Mouse (Mus musculus) adrenal gland (tissue): ENCODE results near the gene Kcnk13.

ENCODE experiments used
- intact Hi-C: fragments of 180-260 bp; cut with DNase I; formaldehyde crosslinking; loops from one replicate; pipeline ENCODE4 v1.15.1; 2025
- microRNA-seq, 2 experiments: library from miRNA; unstranded; fragments of <30 nt; microRNA quantifications; one replicate each; pipeline ENCODE4; 2019

The Kcnk13 gene

DNA sequence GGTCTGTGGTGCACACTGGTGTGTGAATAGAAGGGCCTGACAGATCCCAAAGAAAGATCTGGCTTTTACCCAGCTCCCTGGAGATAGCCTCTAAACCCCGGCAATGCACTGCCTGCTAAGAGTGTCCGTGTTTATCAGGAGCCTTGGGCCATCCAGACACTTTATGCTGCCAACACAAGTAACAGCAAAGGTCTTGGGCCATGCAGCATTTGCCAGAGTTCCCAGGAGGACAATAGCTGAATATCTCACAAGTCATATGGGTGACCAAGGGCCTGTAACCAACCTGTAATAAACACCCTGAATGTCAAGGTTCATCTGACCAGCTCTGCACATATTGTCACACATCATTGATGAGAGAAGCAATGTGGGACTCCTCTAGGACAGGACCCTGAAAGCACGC, 123.7 kb downstream of the Kcnk13 start:
- intact Hi-C loops: no loop called here

DNA sequence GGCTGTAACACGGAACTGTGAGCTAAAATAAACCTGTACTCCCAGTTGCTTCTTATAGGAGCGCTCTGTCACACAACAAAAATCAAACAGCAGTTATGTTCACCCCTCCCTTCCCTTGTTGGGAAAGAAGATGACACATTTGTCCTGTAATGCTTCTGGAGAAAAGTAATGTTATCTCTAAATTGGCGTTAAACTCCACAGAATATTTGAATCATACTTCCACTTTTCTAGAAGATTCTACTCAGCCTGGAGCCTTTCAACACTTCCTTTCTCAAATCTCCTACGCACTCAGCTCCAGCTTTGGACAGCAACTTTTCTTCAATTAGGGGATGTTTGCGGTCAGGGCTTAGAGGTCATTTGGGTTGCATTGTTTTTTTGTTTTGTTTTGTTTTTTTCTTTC, 125.0 kb downstream of the Kcnk13 start:
- intact Hi-C loops: no loop called here

DNA sequence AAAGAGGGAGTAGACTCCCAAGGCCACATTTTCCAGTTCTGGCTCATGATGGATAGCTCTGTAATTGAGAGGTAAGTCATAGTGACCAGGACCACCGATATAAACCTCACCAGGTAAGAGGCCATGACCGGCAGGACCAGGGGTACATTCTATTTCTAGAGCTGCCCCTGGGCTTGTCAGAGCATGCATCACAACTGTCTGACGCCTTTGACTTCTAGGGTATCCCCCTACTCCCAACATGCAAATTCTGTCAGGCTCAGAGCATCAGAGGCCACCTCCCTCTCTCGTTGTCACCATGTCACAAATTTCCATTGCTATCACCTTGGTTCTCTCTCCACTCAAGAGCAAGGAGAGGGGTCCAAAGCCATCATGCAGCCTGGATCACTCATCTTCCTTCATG, 126.5 kb downstream of the Kcnk13 start:
- intact Hi-C loops: no loop called here

DNA sequence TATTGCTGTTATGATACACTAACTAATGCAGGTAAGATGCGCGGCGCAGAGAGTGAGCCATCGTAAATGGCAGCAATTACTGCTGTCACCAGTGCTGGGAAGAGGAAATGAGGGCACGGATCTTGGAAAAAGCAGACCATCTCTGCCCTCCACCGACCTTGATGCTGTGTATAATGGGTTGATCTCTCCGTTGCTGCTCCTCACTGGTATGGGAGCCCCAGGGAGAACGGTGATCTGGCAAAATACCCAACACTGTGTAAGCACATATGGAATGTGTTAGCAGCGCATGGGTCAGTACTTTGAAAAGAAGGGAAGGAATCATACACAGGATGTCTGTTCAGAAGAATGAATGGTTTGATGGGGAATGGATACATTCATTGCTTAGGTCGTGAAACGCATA, 128.7 kb downstream of the Kcnk13 start:
- intact Hi-C loops: no loop called here

DNA sequence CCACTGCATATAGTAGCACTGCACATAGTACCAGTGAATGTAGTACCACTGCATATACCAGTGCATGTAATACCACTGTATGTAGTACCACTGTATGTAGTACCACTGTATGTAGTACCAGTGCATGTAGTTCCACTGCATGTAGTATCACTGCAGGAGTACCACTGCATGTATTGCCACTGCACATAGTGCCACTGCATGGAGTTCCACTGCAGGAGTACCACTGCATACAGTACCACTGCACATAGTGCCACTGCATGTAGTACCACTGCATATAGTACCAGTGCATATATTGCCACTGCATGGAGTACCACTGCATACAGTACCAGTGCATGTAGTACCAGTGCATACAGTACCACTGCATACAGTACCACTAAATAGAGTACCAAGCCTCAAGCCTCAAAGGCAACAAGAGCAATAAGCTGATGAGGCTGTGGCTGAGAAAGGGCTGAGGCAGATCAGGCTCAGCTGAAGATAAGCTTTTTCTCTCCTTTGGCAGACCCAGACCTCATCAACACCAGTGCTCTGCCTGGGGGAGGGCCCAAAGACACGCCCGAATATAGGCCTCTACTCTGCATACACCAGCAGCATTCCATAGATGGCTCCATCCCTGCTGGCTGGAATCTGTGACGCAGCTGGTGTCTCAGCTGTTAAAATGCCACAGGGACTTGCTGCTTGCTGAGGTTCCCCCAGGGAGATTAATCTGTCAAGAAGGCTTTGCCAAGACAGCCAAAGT, 135.8 kb downstream of the Kcnk13 start:
- intact Hi-C loops: no loop called here

DNA sequence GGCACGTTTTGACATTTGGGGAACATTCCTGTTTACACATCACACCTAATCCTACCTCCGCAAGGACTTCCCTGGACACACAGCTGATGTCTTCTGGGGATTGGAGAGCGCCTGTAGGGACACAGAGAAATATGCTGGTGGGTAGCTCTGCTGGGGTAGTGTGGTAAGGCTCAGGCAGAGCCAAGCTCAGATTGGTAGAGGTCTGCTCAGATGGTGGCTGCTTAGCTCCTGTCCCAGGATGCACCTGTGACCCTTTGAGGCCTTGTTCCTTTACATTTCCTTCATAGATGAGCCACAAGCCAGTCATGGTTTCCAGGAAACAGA, 136.4 kb downstream of the Kcnk13 start:
- intact Hi-C loops: no loop called here

DNA sequence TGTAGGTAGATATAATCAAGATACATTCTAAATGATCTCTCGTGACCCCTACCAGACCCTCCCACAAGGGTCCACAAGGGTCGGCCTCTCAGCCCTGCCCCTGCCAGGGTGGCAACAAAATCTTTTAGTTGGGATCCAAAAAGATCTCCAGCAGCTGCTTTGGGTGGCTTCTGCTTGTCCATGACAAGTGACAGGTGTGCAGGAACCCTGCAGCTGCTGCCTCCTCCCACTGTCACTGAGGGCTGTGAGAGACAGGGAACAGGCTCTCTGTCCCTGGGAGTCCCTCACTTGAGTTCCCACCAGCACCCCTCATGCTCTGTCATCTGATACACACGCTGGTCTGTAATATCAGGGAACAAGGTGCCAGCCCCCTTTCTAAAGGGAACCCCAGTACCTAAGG, 137.4 kb downstream of the Kcnk13 start:
- intact Hi-C loops: loop anchor here (2.0 kb wide), 1 partner anchor 131 kb away; no protein-coding TSS in a partner anchor

DNA sequence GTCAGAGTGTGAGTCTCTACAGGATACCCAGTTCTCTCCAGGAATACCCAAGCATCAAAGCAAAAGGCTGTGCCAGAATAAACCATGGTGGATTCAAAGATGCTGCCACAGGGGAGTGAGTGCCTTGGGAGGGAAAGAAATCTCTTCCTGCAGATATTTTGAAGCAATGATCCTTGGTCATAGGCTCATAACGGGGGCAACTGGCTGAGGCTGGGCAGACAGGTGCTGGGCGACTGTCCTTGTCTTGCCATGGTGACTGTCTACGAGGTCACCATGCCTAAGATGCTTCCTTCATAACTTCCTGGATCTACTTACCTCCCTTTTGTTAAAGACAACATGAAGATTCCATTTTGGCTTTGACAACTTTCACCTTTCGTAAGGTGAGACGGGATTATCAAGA, 140.2 kb downstream of the Kcnk13 start:
- intact Hi-C loops: loop anchor here (2.0 kb wide), 1 partner anchor 202 kb away; no protein-coding TSS in a partner anchor

DNA sequence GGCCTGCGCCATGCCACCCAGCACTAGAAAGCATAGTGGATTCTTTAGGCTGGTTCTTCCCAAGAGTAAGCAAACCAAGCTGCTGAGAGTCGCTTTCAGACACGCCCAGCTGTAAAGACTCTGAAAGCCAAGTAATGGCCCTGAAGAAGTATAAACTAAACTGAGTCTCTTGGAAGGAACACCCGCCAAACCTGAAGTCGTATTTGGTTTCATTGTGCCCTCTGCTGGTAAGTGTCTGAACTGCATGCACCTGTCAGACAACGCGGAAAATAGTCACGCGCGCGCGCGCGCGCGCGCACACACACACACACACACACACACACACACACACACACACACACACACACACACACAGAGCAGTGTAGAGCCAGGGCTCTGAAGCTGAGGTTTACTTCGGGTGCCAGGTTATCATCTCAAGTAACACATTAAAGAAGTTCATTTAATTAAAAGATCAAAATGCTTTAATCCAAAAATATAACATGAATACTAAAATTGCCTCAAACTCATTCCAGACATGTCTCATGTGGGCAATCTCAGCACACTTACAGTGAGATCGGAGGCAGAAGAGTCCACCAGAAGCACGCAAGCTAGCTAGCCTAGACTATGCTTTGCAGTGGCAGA, 142.1 kb downstream of the Kcnk13 start:
- intact Hi-C loops: loop anchor here (5.0 kb wide), 2 partner anchors 154 to 1024 kb away; no protein-coding TSS in a partner anchor

DNA sequence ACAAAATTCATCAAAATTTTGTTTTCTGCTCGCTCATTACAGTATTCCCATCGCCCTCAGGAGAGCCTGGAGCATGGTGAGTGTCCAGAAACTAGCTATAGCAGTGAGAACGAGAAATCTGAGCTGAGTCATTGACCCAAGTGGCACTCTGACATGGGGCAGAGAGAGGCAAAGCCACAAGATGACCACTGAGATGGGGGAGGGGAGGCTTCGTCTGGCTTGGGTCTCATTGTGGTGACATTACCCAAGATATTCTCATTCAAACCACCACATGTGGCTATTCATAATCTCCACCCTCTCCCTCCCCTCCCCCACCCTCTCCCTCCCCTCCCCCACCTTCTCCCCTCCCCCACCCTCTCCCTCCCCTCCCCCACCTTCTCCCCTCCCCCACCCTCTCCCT, 143.1 kb downstream of the Kcnk13 start:
- intact Hi-C loops: loop anchor here (5.0 kb wide), 2 partner anchors 155 to 1025 kb away; no protein-coding TSS in a partner anchor

DNA sequence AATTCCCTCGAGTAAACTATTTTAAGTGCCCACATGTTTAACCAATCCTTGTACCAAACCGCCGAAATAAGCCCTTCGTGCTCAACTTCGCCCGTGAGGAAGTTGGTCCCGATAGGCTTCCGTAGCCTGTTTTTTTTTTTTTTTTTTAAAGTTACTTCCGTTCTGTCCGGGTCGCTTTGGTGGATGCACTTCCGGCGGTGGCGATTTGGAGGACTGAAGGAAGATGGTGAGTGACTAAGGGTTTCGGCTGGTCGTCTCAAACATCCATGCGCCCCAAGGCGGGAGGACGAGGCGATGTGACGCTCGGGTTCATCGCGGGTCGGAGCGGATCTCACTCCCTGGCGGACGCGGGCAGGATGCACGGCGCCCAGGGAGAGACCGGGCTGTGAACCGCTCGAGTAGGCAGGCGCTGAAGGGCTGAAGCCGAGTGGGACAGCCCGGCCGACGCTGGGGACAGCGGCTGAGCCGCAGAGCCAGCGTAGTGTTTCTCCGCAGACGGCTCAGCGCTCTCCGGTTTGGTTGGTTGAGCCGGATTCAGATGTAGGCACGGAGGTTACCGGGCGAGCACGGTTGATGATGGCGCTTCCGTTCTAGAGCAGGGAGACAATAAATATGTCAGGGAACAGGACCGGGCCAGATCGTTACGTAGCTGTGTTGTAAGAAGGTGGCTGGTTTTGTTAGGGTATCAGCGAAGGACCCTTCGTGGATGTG, 145.8 kb downstream of the Kcnk13 start, which contains the start of gene Psmc1:
Gene Psmc1 (plus strand): TSS at position 169 of the 711 bp plus-strand sequence.
- intact Hi-C loops: loop anchor here (5.0 kb wide), 2 partner anchors 158 to 1028 kb away; no protein-coding TSS in a partner anchor

Small RNAs within 50 kb of the gene (microRNA-seq; reads per million reads assigned to microRNA genes)
- 0 reads per million in 2 experiments for gene Gm23291
